Mouse (Mus musculus) brain, embryonic 14.5 days (tissue): ENCODE results near the gene Zbtb8os.

ENCODE experiments used
- CTCF ChIP-seq: fragments of 200-500 bp; IDR thresholded peaks from 2 replicates; pipeline ENCODE4 v1.5.1; 2012; ENCODE audit warnings: inconsistent platforms, mild to moderate bottlenecking, moderate library complexity, borderline replicate concordance; ENCODE audit not compliant: insufficient read depth, insufficient read length; ENCODE audit errors: extremely low read depth
- POLR2A ChIP-seq: fragments of 200-500 bp; IDR thresholded peaks from 2 replicates; pipeline ENCODE4 v1.6.1; 2012; ENCODE audit warnings: mild to moderate bottlenecking, inconsistent platforms, borderline replicate concordance; ENCODE audit not compliant: poor library complexity, insufficient read depth, insufficient read length, severe bottlenecking; ENCODE audit errors: extremely low read depth

DNA sequence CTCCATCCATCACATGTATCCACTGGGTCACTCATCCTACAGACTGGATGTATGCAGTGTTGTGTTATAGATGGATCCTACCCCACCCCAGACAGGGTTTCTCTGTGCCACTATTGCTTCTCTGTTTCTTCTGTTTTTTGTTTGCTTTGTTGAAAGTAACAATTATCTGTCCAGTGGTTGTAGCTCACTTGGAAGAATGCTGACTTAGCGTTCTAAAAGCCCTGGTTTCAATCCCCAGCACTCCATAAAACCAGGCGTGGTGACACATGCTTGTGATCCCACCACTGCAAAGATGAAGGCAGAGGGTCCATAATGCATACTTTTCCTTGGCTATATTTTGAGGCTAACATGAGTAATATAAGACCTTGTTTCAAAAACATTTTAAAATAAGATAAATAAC lies 7.2 kb downstream of the Zbtb8os start:
- TF ChIP-seq CTCF (no peak), POLR2A (no peak)
